Mouse (Mus musculus) left cerebral cortex, postnatal 25 days (tissue): ENCODE measurements around the gene Loxl1. TPM values are rescaled to one million over a fixed set of nuclear protein-coding genes. Genes with fewer than 3 reads are reported as not detected.
"Not testable (repeated sequence)": the region's sequence is repeated elsewhere in the genome, so short reads cannot be mapped to it uniquely, and the experiment has no call there.

Experiments
- DNase-seq, 2 experiments: peaks; one replicate each; pipeline ENCODE4 v3.0.0; 2022; ENCODE audit warnings: low spot score in 2 of 2, mixed read lengths in 1 of 2
- intact Hi-C: fragments of 180-260 bp; cut with DNase I; formaldehyde crosslinking; loops from one replicate; pipeline ENCODE4 v1.15.1; 2025
- total RNA-seq, 2 experiments: library from RNA; stranded (reverse); gene quantifications; 2 replicates each; pipeline ENCODE4 v1.2.3; 2021

Loxl1 gene
- total RNA-seq, 2 experiments from 2014 or later, result 2.0 to 2.6 TPM

DNA sequence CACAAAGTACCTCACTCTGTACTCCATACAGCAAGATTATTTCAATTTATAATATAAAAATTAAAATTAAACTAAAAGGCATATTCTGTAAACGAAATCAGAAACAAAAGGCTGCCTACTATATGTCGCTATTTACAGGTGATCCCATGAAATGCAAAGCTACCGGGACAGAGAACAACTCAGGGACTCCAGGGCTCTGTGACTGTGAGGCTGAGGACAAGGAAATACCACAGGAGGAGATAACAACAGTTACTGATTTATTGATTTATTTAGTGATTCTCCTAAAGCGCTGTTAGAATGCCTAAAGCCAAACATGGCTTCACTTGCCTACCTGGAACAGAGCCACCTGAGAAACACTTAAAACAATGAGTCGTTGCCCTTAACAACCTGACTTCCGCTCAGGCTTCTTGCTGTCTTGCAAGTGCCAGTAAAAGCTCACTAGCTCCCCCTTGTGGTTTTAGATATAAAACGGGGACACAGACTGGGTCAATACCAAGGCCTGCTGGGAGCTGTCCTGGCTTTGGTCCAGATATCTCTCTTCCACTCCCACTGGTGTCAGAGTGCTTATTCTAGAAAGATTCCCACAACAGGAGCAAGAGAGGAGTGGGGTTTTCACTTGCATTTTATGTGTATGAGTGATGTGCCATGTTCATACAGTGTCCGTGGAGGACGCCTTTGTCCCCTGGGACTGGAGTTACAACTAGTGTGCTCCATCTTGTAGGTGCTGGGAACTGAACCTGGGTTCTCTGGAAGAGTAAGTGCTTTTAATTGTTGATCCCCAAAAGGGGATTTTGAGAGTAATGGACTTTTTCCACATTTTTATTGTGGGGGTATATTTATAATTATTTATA, 32.5 kb downstream of the Loxl1 start:
- intact Hi-C loops, result loop anchor here (1.0 to 5.0 kb wide), 2 partner anchors 54 to 243 kb away; no protein-coding TSS in a partner anchor

DNA sequence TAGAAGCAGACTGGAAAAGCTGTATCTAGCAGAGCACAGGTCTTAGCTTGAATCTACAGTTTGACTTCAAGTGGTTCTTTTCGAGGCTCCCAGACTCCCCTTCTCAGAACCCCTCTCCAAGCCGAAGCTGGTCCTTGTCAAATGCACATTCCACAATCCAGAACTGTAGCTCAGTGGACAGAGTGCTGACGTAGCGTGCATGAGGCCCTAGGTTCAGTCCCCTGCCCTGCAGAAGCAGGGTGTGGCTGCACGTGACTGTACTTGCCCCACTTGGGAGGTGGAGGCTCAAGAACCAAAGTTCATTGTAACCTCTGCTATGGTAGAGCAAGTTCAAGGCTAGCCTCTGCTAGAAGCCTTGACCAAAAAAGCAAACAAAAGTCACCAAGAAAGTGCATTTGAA, 33.2 kb downstream of the Loxl1 start:
- intact Hi-C loops, result loop anchor here (5.0 kb wide), 1 partner anchor 242 kb away; no protein-coding TSS in a partner anchor
- DNase-seq, result no peak

More for the DNA sequence above, 32.5 kb downstream of the Loxl1 start:
- peak; percentile 66 to 82 for DNase-seq

DNA sequence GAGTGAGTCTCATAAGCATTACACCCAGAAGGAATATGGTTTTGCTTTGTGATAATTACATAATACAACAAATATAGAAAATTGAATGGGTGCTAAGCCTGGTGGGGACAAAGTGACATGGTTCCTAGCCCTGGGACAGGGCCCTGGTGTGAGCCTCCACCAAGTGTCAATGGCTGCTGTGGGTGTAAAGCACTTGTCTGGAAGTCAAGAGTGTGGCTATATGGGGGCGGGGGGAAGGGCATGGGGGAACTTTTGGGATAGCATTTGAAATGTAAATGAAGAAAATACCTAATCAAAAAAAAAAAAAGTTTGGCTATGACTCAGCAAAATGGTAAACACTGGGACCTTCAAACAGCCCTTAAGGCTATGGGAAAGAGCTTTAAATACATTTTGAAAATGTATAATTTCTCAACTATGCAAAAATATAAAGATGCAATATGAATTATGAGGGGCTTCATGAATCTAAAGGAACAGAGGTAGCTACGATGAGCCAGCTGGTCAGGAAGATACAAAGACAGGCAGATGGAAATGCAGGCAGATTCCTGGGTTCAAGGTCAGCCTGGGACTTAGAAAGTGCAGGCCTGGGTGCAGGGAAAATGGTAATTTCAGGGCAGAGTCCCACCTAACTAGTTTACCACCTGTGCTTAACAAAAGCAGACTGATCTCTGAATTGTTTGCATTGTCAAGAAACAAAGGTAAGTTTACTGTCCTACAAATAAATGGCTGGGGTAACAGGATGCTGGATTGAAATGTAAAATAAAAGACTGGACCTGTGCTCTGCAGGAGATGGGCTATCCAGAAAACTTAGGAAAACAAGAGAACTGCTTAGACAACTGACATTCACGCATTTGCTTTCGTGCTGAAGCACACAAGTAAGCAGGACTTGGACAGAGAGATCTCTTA, 33.9 kb downstream of the Loxl1 start:
- intact Hi-C loops, result no loop called here
- DNase-seq, result no peak

DNA sequence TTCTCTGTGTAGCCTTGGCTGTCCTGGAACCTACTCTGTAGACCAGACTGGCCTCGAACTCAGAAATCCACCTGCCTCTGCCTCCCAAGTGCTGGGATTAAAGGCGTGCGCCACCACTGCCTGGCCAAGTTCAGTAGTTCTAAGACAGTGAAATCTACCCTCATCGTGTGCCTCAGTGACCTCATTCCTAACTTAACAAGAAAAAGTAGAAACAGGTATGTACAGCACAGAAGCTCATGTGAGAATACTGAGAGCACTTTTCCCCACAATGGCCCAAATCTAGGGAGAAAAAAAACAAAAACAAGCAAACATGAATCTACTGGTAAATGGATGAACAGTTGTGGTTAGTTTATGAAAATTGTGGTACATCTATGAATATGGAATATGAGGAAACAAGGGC, 34.7 kb downstream of the Loxl1 start:
- DNase-seq, result no peak
- intact Hi-C loops, result no loop called here

DNA sequence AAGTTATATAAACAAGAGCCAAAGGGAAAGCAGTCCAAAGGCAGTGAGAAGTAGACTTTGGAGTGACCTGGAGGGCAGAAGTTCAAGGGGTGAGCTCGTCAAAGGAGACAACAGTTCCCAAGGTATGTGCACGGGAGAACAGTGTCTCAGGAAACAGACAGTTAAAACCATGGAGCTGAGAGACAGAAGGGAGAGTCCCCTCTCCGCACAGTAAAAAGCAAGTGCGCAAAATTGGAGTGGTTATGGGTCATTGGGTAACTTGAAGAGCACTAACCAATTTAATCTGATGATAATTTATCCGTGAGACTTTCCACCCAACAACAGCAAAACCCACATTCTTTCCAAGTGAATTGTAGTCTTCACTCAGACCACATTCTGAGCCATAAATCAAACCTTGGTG, 36.6 kb downstream of the Loxl1 start:
- no peak for DNase-seq
- intact Hi-C loops, result no loop called here

DNA sequence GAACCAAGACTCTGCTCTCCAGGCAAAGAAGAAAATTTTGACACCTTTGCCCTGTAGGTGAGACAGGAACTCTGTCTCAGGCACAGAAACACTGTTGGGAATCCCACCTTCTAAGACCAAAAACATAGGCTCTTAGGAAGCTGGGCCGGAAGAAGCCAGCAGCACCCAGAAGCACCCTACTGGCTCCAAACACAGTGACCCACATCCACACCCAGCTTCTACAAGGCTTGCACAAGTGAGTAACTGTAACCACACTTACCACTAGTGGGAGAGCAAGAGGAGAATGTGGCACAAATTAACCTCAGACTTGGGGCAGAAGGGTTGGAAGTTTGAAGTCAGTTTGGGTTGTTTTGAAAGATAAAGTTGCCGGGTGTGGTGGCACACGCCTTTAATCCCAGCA, 37.2 kb downstream of the Loxl1 start:
- intact Hi-C loops, result no loop called here

DNA sequence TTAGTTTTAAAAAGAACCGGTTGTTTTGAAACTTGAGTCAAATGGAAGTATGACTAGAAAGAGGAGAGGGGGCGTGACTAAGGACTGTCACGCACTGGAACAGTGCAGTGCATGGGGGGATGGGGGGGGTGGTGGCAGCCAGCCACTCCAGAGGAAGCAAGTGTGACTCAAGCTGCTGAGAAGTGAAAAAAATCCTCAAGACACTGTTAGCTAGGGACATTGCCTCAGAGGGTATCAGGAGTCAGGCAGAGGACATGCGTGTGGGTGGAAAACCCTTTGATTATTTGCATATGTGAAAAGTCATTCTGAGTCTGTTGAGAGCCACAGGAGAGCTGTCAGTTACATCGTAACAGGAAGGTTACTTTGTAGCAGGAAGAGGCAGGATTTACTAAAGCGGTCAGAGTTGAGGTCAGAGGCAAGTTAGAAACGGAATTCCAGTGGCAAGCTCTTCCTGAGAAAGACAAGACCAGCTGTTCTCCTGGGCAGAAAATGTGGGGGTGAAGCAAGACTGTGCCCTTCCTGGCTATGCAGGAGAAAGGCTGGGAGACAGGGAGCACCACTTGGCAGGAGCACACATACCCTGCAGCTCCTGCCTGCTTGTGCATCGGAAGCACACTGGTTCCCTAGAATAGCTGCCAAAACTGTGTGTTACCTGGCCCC, 37.7 kb downstream of the Loxl1 start:
- peak in 1 of 2 experiments; percentile 58 for DNase-seq
- intact Hi-C loops, result no loop called here

More for the DNA sequence above, 37.2 kb downstream of the Loxl1 start:
- DNase-seq, result no peak

DNA sequence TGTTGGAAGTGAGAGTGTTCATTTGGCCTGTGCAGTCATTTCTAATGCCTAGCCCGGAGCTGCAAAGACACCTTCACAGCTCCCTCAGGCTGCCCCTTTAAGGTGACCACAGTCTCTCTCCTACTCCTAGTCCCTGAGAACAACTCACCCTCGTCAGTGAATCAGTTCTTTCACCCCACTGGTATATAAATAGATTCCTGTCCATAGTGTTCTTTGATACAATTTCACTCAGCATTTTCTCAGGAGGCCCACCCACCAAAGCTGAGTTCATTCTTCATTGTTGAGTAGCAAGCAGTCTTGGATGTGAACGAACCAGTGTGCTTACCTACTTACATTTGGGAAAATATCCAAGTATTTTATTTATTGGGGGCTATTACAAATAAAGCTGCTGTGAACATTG, 38.4 kb downstream of the Loxl1 start:
- intact Hi-C loops, result no loop called here

DNA sequence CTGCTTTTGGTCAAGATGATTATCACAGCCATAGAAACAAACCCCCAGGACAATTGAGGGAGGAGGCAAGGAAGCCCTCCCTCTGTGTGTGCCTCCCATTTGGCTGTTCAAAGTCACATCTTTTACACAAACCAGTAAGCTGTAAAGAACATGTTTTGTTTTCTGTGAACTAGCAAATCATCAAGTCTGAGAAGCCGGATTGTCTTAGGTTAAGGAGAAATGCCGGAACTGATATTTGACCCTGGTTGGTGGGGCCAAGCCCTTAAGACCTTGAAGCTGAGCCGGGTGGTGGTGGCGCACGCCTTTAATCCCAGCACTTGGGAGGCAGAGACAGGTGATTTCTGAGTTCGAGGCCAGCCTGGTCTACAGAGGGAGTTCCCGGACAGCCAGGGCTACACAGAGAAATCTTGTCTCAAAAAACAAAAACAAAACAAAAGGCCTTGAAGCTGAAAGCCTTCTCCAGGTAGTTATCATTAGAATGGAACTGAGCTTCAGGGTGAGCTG, 38.8 kb downstream of the Loxl1 start:
- intact Hi-C loops, result no loop called here
- no peak for DNase-seq

More for the DNA sequence above, 38.4 kb downstream of the Loxl1 start:
- DNase-seq, result peak in 1 of 2 experiments; percentile 25

DNA sequence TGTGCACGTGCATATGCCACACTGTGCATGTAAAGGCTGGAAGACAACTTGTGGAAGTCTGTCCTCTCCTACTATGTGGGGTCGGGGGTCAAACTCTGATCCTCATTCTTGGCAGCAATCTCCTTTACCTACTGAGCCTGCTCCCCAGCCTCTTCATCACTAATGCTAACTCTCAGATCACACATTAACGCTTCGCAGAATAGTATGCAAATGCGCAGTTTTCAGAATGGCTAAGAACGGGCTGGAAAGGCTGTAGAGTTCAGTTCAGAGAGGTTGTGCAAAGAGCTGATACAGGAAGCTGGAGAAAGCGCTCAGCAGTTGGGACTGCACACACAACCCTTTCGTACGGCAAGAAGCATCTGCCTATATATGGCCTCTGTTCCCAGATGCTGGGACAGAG, 40.1 kb downstream of the Loxl1 start:
- intact Hi-C loops, result no loop called here
- no peak for DNase-seq

DNA sequence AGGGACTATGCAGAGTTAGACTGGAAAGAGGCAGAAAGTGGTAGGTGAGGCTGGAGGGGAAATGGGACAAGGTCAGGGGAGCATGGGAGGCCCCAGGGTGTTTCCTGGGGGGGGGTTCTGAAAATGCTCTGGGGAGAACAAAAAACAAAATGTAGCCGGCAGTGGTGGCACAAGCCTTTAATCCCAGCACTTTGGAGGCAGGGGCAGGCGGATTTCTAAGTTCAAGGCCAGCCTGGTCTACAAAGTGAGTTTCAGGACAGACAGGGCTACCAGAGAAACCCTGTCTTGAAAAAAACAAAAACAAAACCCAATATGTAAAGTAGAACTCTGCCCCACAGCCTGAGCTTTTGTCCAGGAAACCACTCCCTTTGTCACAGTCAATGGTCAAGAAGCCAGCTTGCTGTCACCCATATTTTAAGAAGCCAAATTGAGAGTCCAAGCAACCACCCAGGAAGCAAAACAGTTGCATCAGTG, 40.9 kb downstream of the Loxl1 start:
- no peak for DNase-seq
- intact Hi-C loops, result no loop called here

DNA sequence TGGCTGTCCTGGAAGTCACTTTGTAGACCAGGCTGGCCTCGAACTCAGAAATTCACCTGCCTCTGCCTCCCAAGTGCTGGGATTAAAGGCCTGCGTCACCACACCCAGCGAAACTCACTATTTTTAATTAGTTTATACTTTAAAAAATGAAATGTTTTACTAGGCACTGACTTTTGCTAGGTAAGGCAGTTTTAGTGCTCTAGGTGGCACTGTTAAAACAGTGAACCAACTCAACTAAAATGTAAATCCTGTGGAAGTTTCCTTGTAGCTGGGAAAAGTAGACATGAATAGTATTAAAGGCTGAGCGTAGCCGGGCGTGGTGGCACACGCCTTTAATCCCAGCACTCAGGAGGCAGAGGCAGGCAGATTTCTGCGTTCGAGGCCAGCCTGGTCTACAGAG, 41.4 kb downstream of the Loxl1 start:
- intact Hi-C loops, result loop anchor here (2.0 kb wide), 1 partner anchor 45 kb away; no protein-coding TSS in a partner anchor
- DNase-seq, result not testable (repeated sequence)

DNA sequence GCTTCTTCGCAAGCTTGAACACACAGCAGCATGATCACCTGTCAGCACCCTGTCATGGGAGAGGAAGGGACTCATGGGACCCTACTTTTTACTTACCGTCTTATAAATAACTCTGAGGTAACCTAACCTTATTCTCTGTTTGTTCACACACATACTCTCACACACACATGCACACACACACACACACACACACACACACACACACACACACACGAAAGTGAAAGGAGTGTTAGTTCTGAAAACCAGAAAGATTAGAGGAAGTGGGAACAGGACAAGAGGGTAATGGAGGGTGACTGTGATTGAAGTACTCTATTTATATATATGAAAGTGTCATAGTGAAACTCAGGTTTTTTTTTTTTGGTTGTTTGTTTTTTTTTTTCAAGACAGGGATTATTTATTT, 41.9 kb downstream of the Loxl1 start:
- intact Hi-C loops, result loop anchor here (2.0 kb wide), 1 partner anchor 44 kb away; no protein-coding TSS in a partner anchor
- no peak for DNase-seq

DNA sequence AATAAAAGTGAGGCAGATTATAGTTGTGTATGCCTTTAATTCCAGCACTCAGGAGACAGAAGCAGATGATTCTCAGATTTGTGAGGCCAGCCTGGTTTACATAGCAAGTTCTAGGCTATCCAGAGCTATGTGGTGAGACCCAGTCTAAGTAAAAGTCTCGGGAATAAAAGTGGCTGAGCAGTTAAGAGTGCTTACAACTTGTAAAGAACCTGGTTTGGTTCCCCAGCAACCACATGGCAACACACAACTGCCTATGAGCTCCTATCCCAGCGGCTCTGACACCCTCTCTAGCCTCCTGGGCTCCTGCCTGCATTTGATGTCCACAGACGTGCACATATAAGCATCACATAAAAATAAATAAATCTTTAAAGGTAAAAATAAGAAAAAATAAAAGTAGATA, 42.9 kb downstream of the Loxl1 start:
- no peak for DNase-seq
- intact Hi-C loops, result loop anchor here (2.0 kb wide), 1 partner anchor 43 kb away; no protein-coding TSS in a partner anchor

DNA sequence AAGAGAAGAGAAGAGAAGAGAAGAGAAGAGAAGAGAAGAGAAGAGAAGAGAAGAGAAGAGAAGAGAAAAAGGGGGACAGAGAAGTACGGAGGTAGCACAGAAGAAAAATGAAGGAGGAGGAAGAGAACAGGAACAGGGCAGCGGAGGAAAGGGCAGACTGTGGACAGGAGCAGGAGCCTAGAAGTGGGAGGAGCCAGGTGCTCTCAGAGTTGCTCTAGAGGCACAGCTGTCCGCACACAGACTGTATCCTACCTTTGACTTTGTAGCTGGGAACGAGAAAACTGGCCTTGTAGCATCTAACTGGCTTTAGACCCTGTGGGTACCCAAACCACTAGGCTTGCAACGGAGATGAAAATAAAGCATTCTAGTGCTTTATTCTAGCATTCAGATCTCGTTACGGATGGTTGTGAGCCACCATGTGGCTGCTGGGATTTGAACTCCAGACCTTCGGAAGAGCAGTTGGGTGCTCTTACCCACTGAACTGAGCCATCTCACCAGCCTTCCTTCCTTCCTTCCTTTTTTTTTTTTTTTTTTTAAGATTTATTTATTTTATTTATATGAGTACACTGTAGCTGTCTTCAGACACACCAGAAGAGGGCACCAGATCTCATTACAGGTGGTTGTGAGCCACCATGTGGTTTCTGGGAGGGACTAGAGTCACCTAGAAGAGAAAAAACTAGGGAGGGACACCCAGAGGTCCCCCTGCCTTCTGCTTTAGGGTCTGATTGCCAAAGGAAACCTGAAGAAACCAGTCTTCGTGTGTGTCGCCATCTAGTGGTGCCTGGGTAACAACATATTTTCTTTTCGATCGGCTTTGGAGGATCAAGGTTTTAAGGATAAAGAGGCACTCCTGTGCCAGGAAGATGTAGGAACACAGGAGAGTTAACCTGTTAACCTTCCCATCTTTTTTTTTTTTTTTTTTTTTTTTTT, 44.3 kb downstream of the Loxl1 start:
- intact Hi-C loops, result no loop called here
- DNase-seq, result peak; percentile 49 to 57

DNA sequence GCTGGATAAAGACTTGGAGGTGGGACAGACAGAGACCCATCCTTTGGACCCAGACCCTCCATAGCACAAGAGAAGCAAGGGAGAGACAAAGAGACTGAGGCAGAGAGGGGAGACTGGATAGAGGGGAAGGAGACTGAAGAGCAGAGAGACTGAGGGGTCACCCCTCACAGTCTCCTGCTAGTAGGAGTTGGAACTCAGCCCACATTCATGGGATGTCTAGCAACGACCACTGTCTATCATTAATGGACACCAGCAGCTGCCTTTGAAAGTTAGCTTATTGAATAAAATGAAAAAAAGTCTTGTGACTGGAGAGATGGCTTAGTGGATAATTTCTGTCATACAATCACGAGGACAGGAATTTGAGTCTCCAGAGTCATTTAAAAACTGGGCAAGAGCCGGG, 45.9 kb downstream of the Loxl1 start:
- no peak for DNase-seq

DNA sequence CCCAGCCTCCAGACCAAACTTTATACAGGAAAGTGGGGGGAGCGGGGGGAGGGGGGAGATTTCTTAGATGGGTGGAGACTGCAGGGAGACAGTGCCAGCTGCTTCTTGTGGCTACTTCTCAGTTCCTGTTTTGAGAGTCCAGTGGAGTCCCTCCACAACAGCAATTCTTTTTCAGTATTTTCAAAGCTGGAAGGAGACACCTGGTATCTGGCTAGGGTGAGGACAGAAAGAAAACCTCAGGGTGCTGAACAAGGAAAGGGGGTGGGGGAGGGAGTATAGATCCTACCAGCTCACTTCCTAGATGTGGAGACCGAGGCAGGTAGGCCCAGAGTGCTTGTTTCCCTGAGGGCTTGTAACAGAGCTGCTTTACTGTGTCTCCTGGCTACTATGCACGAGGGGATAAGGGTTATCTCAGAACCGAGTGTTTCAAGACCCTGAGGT, 46.4 kb downstream of the Loxl1 start:
- DNase-seq, result no peak
- intact Hi-C loops, result no loop called here

More for the DNA sequence above, 45.9 kb downstream of the Loxl1 start:
- intact Hi-C loops, result no loop called here

DNA sequence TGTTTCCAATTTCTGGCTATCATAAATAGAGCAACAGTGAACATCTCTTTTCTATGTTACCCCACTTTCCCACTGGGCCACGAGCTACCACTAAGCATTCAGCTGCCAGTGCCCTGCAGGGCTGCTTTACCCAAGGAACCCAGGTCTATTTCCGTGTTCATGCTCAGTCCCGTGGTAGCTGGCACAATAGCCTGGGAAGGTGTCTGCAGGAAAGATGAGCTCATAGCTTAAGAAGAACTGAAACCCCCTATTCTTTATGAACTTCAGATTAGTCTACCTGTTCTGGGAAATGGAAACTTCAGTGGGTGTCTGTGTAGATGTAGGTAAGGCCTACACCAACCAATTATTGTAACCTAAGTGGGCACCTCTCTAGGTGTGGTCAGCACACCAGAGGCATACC, 47.6 kb downstream of the Loxl1 start:
- intact Hi-C loops, result no loop called here

More for the DNA sequence above, 47.6 kb downstream of the Loxl1 start:
- DNase-seq, result no peak
